Mouse (Mus musculus): ENCODE results near the gene Plet1. TPM values are rescaled to one million over a fixed set of nuclear protein-coding genes. Genes with fewer than 3 reads are reported as not detected.

Plet1 gene
- total RNA-seq, 2 experiments from 2014 or later: 0.60 to 2.4 TPM

DNA sequence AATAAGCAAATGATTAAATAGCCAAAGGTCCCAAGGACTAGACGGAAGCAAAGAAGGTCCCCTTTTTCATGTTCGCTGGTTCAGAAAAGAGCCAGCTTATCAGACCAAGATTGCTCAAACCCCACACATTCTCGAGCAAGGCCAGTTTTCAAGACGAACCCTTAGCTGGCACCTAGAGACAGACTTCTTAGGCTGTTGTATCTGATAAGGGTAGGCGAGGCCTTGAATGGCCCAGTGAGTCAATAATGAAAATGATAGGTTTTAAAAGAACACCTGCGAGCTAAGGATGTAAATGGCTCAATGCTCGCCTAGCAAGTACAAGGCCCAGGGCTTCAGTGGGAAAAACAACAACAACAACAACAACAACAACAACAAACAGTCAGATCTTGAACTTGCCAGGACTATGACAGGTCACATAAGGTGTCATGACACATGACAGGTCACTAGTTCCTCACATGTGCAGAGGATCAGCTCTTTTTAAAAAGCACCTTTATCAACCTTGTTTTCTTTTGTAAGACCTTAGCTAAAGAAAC, 42.3 kb downstream of the Plet1 start:
- no peak for DNase-seq

DNA sequence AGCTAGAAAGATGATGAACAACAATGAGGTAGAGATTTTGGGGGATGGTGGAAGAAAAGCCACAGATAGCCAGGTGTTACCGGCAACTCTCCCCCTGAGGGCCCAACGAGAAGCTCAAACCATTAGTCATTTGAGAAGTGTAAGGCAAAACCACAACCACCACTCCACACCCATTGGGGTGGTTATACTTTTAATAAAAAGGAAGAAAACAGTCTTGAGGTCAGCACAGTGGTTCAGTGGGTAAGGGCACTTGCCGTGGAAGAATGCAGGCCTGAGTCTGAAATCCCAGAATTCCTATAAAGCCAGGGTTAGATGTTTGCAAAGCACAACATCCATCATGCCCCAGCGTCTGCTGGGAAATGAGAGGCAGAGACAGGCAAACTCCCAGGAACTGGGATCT, 43.0 kb downstream of the Plet1 start:
- DNase-seq: no peak

DNA sequence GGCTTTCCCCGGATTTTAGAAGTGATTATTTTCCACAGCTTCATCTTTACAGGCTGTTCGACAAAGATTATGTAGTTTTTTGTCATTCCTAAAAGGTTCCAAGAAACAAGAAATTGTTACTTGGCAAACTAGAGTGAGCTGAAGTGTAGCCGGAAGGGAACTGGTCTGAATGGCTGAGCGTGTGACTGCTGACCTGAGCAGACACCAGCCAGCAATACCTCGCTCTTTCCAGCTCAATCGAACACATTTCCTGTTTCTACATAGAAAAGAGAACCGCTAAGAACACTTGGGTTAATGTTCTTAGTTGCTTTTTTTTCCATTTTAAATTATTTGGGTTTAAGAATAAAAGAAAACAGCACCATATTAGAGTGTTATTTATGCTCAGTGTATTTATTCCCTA, 45.8 kb downstream of the Plet1 start:
- no peak for DNase-seq

DNA sequence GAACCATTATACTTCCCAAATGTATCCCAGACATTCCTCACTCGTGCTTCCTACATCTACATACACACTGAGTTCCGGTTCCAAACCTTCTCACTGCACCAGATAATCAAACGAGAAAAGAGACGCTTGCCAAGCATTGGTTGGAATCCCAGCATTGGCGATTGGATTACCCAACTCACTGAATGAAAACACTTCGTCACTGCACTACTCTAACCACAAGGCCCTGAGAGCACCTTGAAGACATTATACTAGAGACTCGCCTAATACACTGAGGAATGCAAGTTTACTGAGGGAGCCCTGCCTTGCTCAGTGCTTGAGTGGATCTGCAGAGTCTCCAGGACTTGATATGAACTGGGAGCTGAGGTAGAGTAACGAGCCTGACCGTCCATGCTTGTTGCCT, 48.1 kb downstream of the Plet1 start:
- no peak for DNase-seq

DNA sequence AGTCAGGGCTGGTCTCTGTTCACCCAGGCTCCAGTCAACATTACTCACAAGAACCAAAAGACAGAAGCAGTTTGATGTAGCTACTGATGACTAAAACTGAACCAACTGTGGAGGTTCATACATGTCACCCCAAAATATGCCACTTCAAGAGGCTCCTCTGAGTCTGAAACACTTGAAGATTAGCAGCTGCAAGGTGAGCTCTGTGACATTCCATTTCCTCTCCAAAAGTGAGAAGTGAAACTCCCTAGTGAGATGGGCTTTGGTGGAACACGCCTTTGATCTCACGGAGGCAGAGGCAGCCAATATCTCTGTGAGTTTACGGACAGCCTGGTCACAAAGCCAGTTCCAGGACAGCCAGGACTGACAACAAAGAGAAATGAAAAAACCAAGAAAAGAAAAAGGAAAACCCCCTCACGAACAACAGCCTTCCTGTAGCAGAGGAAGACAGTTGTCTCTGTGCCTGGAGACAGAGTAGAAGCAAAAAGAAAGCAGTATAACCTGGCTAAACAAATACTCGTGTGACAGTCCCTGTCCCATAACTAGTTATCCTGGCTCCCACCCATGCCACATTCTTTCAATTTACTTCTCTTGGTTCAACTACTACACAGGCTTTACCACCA, 53.6 kb downstream of the Plet1 start:
- DNase-seq: no peak

DNA sequence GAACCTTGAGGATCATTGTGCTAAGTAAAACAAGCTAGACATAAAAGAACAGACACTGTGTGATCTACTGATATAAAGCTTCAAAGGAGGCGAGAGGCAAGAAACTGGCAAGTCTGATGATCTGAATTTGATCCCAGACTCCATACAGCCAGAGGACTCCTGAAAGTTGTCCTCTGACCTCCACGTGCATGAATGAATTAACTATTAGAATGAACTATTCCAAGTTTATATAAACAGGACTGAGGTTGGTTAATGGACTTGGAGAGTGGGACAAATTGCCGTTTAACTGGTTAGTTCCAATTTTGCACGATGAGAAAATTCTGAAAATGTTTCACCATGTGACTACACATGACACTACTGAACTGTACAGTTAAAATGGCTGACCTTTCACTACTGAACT, 54.6 kb downstream of the Plet1 start:
- no peak for DNase-seq

DNA sequence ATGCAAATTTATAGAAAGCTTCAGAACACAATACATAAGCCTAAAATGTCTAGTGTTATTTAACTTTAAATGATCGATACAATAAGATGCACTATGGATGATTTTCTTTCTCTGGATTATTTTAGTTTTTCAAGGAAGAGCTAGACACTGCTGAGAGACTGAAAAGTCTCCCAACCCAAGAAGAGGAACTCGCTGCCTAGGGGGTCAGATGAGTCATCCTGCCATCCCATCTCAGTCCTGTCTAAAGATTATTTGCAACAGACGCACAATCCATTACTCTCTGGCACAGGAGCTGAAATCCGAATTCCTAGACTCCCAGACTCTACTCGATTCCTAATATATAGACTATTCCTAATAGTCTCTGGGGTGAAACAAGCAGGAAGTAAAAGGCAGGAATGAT, 57.9 kb downstream of the Plet1 start:
- no peak for DNase-seq

DNA sequence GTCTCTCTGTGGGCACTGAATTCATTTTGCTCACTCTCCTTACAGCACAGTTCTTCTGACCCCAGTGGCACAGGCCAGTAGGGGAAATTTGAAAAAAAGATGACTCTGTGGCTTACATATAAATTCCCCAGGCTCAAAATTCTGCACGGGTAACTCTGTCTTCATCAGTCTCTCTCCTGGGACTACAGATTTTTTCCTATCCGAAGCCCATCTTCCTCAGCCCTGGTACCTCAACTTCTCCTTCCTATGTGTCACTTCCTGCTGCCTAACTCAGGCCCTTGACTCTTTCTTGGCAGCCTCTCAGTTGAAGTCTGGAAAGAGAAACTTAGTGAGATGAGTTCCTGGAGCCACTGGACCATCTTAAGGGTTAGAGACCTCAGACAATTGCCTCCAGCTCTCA, 59.2 kb downstream of the Plet1 start:
- DNase-seq: peak in 1 of 2 experiments; percentile 35

DNA sequence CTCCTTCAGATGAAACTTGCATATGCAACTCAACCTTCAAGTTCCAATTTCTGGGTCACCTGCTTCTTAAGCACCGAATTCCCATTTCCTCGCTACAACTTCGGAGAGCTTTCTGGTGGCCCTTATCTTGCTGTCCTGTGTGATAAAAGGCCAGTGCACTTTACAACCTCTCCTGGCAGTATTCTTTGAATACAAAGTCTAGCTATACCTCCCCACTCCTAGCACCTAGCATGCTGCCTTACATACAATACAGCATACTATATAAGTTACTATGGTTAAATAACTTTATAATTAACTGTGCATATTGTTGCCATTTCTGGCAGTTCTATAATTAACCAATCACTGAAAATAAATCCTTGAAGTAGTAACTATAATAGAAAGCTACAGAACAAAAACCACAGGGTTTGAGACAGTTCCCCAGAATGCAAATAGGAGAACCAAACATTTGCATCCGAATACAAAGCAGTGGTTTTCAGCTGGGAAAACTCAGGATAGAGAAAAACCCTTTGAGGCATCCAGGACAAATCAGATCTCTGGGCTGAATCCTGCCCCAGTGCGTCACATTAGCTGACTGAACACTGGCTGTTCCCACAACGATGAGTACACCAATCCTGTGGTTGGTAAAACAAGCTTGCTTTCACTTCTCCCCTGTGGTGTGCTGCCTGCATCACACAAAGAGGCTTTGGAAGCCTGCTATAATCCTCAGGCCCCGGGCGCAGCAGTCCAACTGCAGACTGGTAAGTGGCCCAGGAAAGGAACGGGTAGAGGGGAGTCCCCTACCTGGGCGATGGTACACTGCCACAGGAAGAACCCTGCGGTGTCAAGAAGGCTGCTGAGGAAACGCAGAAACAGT, 60.1 kb downstream of the Plet1 start, which contains the start of gene Il18:
TSS of gene Il18 (plus strand) at position 587 of the 853 bp plus-strand sequence.
- peak; percentile 51 to 68 for DNase-seq

DNA sequence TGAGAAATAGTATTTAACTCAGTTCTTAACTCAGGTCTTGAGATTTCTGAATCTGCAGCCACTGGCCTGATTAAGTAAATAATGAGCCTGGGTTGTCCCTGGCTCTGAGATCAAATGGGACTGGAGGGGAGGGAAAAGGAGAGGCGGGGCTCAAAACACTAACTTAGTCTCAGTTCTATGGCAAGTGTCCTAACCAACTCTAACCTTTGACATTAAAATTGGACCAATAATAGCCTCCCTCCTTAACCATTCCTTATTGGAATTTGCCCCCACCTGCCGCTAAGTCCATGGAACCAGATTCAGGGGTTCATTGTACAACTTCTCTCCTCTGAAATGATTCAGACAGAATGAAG, 60.7 kb downstream of the Plet1 start, which contains the start of gene Bco2:
TSS of gene Bco2 (minus strand) at position 88 of the 353 bp plus-strand sequence.
- no peak for DNase-seq

Other genes with a start within 250 kb of the Plet1 start
- 100 to 1,000 TPM; 458 to 540 TPM for gene Rpl10-ps3, start 149.6 kb upstream of the Plet1 start, total RNA-seq (2021)
- 10 to 100 TPM; 27.9 to 36.1 TPM for gene Pts, start 34.2 kb downstream of the Plet1 start, total RNA-seq (2021)
- 1 to 10 TPM; 1.0 to 2.5 TPM for gene Il18, start 60.3 kb downstream of the Plet1 start, total RNA-seq (2021)
- gene Bco2, start 60.7 kb downstream of the Plet1 start, total RNA-seq (2021): under 1 TPM; 0.52 to 0.64 TPM
- not detected for gene Tex12, start 66.8 kb downstream of the Plet1 start, total RNA-seq (2021)
- 100 to 1,000 TPM; 697 to 709 TPM for gene Sdhd, start 109.3 kb downstream of the Plet1 start, total RNA-seq (2021)
- 100 to 1,000 TPM; 270 to 292 TPM for gene Timm8b, start 109.4 kb downstream of the Plet1 start, total RNA-seq (2021)
- under 1 TPM; 0.20 to 0.95 TPM for gene Pih1d2, start 122.8 kb downstream of the Plet1 start, total RNA-seq (2021)
- 10 to 100 TPM; 11.6 to 14.2 TPM for gene Nkapd1, start 122.9 kb downstream of the Plet1 start, total RNA-seq (2021)
- gene Dlat, start 165.3 kb downstream of the Plet1 start, total RNA-seq (2021): 100 to 1,000 TPM; 390 to 395 TPM
- gene Dixdc1, start 245.0 kb downstream of the Plet1 start, total RNA-seq (2021): 1 to 10 TPM; 3.0 to 4.1 TPM

Data from heart, adult 18-20 months (tissue).